Mouse (Mus musculus) c-Kit-positive CD71-positive TER-119-positive erythroid progenitor cells, embryonic 14.5 days (primary cell): Measurements from ENCODE around the gene Cd6.

Experiments used
- DNase-seq: peaks from one replicate; pipeline ENCODE4 v3.0.0-alpha.2; 2013; ENCODE audit warnings: low spot score

Cd6 gene

GRCm38 (mm10) chr19:10839010-10839892, 9.4 kb upstream of the Cd6 start, which contains the start of gene Slc15a3:
TSS of gene Slc15a3 (plus strand) at chr19:10839727.
- DNase-seq = no peak

GRCm38 (mm10) chr19:10835671-10836070, 5.8 kb upstream of the Cd6 start:
- DNase-seq = no peak

GRCm38 (mm10) chr19:10833611-10834010, 3.8 kb upstream of the Cd6 start:
- DNase-seq = no peak

DNA sequence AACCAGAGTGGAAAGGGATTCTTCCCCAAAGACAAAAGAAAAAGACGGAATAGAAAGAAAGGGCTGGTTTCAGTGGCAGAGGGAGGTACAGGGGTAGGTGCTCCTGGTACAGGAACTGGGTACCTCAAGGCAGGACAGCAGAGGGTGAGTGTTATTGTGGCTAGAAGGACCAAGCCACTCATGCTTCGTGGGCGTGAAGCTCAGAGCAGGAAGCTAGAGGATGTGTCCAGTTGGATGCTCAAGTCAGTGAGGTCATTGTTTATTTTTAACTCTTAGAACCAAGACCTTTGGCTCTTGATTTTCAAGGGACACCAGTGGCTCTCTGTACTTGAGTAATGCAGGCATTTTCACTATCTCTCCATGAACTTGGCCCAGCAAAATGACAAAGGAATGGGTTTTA, 2.2 kb upstream of the Cd6 start:
- no peak for DNase-seq

GRCm38 (mm10) chr19:10831424-10831823, 1.6 kb upstream of the Cd6 start:
- DNase-seq = peak; percentile 40

GRCm38 (mm10) chr19:10828321-10828720, 1.5 kb downstream of the Cd6 start:
- DNase-seq = no peak

GRCm38 (mm10) chr19:10824061-10824460, 5.8 kb downstream of the Cd6 start:
- DNase-seq = no peak

- no peak for DNase-seq
Measured at GRCm38 (mm10) chr19:10822534-10822933, 7.3 kb downstream of the Cd6 start.

DNA sequence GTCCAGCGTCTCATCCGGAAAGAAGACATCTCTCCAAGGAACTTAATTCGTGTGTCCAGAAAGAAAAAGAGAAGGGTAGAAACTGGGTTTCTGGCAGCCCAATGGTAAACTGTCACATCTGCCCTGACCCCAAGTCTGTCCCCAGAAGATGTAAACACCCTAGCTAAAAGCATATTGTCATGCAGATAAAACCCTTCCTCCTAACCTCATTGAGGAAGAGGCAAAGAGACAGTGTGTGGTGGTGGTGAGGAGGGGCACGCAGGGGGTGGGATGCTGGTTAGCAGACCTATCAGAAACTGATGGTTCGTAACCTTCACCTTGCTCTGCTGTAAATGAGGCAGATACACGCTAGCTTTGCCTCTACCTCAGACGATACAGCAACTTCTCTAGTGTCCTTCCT, 8.5 kb downstream of the Cd6 start:
- DNase-seq = no peak

DNA sequence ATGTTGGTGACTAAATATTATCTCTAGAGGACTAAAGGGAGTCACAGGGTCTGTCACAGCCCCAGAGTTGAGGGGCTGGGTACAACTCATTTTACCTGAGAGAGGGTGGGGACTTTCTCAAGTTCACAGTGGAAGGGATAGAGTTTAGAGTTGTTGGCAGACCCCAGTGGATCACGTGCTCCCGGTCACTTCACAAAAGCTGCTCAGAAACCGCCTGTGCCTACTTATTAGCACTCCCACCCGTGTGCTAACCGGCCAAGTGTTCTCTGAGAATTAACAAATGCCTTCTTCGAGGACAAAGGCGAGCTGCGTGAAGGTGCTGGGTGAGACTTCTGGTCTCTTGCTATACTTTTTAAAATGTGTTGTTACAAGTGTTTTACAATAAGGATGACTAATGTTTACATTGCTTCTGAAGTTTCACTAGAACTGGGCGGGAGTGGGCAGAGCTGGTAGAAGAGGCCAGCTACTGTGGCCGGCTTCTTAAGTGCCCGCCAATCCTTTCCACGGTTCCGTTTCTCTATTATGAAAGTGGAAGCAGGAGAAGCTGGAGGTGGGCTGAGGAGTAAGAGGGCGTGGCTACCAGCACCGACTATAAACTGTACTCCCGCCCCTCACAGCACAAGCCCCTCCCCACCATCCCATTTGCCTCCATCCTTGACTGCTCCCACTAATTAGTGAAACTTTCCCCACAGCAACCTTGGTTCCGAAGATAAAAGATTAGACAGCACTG, 11.5 kb downstream of the Cd6 start:
- DNase-seq = no peak

- DNase-seq = no peak
Measured at GRCm38 (mm10) chr19:10816462-10816861, 13.4 kb downstream of the Cd6 start.

DNA sequence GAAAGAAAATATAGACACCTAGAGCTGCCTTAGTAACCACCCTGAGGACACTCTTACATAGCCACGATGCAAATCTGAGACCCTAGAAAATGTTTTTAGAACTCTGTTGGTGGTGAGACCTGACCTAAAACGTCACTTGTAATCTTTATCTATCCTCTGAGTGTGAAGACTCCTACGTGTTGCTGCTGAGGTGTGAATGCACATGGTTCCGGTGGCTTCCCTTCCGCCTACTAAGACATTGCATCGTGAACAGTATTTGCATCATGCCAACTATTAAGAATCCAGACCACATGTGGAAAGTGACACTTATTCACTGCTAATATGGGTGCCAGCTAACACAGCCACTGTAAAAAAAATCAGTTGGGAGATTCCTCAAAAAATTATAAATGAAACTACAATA, 14.0 kb downstream of the Cd6 start:
- DNase-seq = no peak

DNA sequence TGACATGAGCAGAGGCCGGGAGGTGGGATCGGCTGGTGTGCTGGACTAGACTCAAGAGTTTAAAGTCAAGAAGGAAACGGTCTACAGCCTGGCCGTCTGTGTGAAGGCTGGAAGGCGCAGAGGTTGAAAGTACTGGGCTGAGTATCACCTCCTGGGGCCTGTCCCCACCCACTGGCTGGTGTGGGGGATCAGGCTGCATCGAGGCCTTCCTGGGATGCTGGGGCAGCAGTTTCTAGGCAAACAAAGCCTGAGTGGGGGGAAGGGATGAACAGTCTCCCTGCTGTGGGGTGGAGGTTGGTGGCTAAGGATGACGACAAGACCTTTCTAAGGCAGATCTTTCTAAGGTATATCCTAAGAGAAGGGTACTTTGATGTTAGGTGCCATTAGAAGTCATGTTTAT, 16.0 kb downstream of the Cd6 start:
- no peak for DNase-seq

- no peak for DNase-seq
Measured at GRCm38 (mm10) chr19:10813039-10813438, 16.8 kb downstream of the Cd6 start.

GRCm38 (mm10) chr19:10811471-10811870, 18.4 kb downstream of the Cd6 start:
- DNase-seq = no peak

DNA sequence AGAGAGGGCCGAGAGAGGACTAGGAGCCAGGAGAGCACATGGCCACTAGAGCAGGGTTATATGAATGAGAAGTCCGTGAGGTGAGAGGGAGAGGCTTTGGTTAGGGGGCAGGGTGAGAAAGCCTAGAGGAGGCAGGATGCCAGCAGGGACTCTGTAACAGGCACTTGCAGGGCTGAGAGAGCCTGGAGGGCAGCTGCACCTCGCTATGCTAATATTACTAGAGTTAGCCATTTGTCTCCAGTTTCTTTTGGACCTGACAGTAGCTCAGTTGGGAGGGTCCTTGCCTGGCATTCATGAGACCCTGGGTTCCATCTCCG, 19.7 kb downstream of the Cd6 start:
- DNase-seq = no peak

GRCm38 (mm10) chr19:10809428-10810175, 20.3 kb downstream of the Cd6 start:
- DNase-seq = no peak

- DNase-seq = no peak
Measured at GRCm38 (mm10) chr19:10808524-10809233, 21.2 kb downstream of the Cd6 start.

DNA sequence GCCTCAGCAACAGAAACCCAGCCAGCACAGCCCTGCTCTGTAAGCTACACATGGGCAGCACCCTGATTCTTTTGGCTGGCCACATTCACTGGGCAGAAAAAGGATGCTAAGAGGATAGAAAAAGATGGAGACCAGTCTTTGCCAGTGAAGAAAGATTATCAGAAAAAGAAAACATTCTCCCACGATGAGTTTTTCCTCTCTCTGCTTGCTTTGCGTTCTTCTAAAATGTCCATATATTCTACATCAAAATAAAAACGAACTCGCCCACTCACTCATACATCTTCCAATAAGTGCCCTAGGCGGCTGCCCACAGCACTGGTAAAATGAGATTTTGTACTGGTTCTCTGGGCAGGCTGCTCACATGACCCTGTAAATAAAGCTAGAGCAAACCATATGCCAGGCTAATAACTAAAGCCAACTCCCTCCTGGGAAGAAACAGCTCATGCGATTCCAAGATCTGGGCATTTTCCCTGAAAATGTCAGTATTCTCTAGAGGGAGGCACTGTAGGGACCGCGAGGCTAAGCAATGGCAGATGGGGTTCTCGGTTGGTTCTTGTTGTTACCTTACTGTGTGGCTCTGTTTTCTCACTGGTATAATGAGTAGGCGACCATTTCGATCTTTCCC, 24.1 kb downstream of the Cd6 start:
- DNase-seq = no peak

DNA sequence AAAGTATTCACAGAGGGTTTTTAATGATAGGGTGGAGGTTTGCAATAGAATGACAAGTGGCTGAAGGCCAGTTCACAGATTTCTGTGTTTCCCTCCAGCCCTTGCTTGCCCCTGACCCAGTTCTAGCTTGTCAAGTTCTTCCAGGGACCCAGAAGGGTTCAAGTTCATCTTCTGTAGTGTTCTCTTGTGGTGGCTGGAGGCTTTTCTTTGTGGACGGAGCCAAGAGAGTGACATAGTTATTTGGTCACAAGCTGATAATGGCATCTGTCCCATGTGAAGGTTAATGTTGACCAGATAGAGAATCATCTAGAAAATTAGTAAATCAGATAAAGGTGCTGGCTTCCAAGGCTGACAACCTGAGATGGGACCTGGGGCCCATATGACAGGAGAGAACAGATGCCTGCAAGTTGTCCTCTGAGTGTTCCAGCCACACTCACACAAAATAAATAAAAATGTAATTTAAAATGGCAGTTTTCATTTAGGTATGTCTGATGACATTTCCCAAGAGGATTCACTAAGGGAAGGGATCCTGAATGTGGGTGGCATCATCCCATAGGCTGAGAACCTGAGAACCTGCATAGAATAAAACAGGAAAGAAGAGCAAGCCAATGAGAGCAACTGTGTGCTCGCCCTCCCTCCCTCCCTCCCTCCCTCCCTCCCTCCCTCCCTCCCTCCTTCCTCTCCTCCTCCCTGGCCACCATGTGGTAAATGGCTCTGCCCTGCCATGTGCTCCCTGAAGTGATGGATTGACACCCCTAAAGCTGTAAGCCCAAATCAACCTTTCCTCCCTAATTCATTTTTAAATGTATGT, 24.8 kb downstream of the Cd6 start:
- DNase-seq = no peak

DNA sequence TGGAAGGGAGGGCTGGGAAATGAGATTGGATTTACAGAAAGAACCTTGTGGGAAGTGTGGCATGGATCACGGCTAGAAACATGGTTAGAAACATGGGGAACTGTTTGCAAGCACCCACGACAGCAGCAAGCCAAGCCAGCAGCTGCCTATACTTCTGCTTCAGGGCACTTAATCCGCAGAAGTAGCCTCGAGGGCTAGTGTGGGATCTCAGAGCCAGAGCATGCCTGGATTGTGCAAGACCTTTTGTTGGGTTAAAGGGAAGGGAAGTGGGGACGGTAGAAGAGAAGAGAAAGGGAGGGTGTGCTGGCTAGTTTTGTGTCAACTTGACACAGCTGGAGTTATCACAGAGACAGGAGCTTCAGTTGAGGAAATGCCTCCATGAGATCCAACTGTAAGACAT, 26.1 kb downstream of the Cd6 start:
- DNase-seq = no peak
